Mouse (Mus musculus) kidney, postnatal 0 days (tissue): ENCODE results near the gene Gm3685. TPM values are rescaled to one million over a fixed set of nuclear protein-coding genes. Genes with fewer than 3 reads are reported as not detected.
"Not testable (repeated sequence)": the region's sequence is repeated elsewhere in the genome, so short reads cannot be mapped to it uniquely, and the experiment has no call there.

Experiments
- ATAC-seq: fragments of 200-750 bp; cut with Nextera tagmentation; replicated peaks from 2 replicates; pipeline ENCODE4 v1.8.0; 2017; ENCODE audit warnings: low read depth, moderate number of reproducible peaks, moderate TSS enrichment, moderate library complexity; ENCODE audit not compliant: low FRiP score
- DNase-seq: peaks from one replicate; pipeline ENCODE4 v3.0.0-alpha.2; 2016; ENCODE audit warnings: low spot score
- H3K27ac ChIP-seq: fragments of 300-500 bp; sonication (generic); 2 replicates; pipeline ENCODE4 v1.5.1; 2014; ENCODE audit warnings: mild to moderate bottlenecking
- H3K27me3 ChIP-seq: fragments of 300-500 bp; sonication (generic); 2 replicates; pipeline ENCODE4 v1.6.1; 2014; ENCODE audit warnings: low read length, mixed read lengths; ENCODE audit not compliant: insufficient read depth
- H3K36me3 ChIP-seq: fragments of 300-500 bp; sonication (generic); 2 replicates; pipeline ENCODE4 v1.6.1; 2014; ENCODE audit warnings: low read length, mixed read lengths; ENCODE audit not compliant: insufficient read depth
- H3K4me1 ChIP-seq: fragments of 300-500 bp; sonication (generic); replicated peaks from 2 replicates; pipeline ENCODE4 v1.6.1; 2014; ENCODE audit warnings: antibody characterized with exemption, low read length, mixed read lengths; ENCODE audit not compliant: insufficient read depth
- H3K4me2 ChIP-seq: fragments of 300-500 bp; sonication (generic); 2 replicates; pipeline ENCODE4 v1.6.1; 2014; ENCODE audit warnings: mild to moderate bottlenecking, low read length, moderate library complexity, mixed read lengths
- H3K4me3 ChIP-seq: fragments of 300-500 bp; sonication (generic); replicated peaks from 2 replicates; pipeline ENCODE4 v1.5.1; 2014; ENCODE audit warnings: low read depth, low read length
- H3K9ac ChIP-seq: fragments of 300-500 bp; sonication (generic); 2 replicates; pipeline ENCODE4 v1.6.1; 2014; ENCODE audit warnings: low read depth, low read length
- H3K9me3 ChIP-seq: fragments of 300-500 bp; sonication (generic); replicated peaks from 2 replicates; pipeline ENCODE4 v1.6.1; 2016; ENCODE audit warnings: low read length, inconsistent platforms, mixed read lengths
- CTCF ChIP-seq: IDR thresholded peaks from 2 replicates; pipeline ENCODE4 v1.5.1; 2016; ENCODE audit warnings: antibody characterized with exemption, low read depth, mild to moderate bottlenecking, moderate library complexity
- WGBS: fragments of 180-500 bp; shearing (Covaris S2); extraction: QIAGEN DNeasy Blood & Tissue Kit; methylation state at CpG from one replicate; pipeline ENCODE4 v1.1.7; 2014; 5-methylcytosine and 5-hydroxymethylcytosine counted together
- polyA plus RNA-seq: library from polyadenylated mRNA; unstranded; fragments of >200 nt; fragmentation: Nextera tagmentation; extraction: Ambion mirVana; gene quantifications from 2 replicates; pipeline ENCODE4 v1.2.1, GENCODE M21; 2015

The Gm3685 gene
- polyA plus RNA-seq, result not detected in 2 replicates

- not testable (repeated sequence) for H3K9ac ChIP-seq, H3K4me2 ChIP-seq, DNase-seq, H3K36me3 ChIP-seq, ATAC-seq, H3K27ac ChIP-seq, H3K4me1 ChIP-seq, H3K9me3 ChIP-seq, H3K27me3 ChIP-seq, H3K4me3 ChIP-seq
- no CpG with 5 or more reads among the region's 2 CpGs for WGBS
Measured at GRCm38 (mm10) chr14:7044870-7045269, at the start of gene Gm3685. Gm3685 (minus strand) TSS chr14:7044970.

- not testable (repeated sequence) for H3K36me3 ChIP-seq, H3K9me3 ChIP-seq, H3K4me1 ChIP-seq, H3K27me3 ChIP-seq, H3K27ac ChIP-seq, ATAC-seq, H3K9ac ChIP-seq
- peak; percentile 1 for DNase-seq
- WGBS, result 2% methylated on average over 40 of the region's 70 CpGs
- Histone ChIP-seq H3K4me3 (peak within 1 kb of the TSS; percentile 28), H3K4me2 (peak within 1 kb of the TSS; percentile 60)
Measured at GRCm38 (mm10) chr14:7026781-7027749, 17.7 kb downstream of the Gm3685 start, which contains the start of gene Gm10406. Gm10406 (minus strand) TSS chr14:7027449.

GRCm38 (mm10) chr14:7026274-7026673 lies 18.5 kb downstream of the Gm3685 start:
- not testable (repeated sequence) for H3K27me3 ChIP-seq, ATAC-seq, H3K36me3 ChIP-seq, H3K9ac ChIP-seq, H3K4me1 ChIP-seq, H3K9me3 ChIP-seq, DNase-seq, H3K4me3 ChIP-seq, H3K27ac ChIP-seq, H3K4me2 ChIP-seq
- peak; percentile 48 for TF ChIP-seq CTCF
- WGBS, result 2% methylated on average over 7 of the region's 9 CpGs

Other genes with a start within 250 kb of the Gm3685 start
- not detected in 2 replicates for gene Gm3642, start 204.7 kb downstream of the Gm3685 start, polyA plus RNA-seq
- 0.08 and 0.51 TPM in 2 replicates for gene Gm3667, start 155.0 kb downstream of the Gm3685 start, polyA plus RNA-seq
- gene Gm6356, start 71.2 kb downstream of the Gm3685 start, polyA plus RNA-seq, result not detected in 2 replicates
- gene Gm10406, start 17.5 kb downstream of the Gm3685 start, polyA plus RNA-seq, result 0.34 and 0.42 TPM in 2 replicates
- gene Gm3696, start 55.7 kb upstream of the Gm3685 start, polyA plus RNA-seq, result 0.70 and 0.83 TPM in 2 replicates
- not detected in 2 replicates for gene Gm6676, start 80.4 kb upstream of the Gm3685 start, polyA plus RNA-seq
- gene Gm3512, start 129.6 kb upstream of the Gm3685 start, polyA plus RNA-seq, result 2.9 and 3.2 TPM in 2 replicates
- gene Gm16434, start 149.6 kb upstream of the Gm3685 start, polyA plus RNA-seq, result not detected in 2 replicates
- not detected in 2 replicates for gene Gm3727, start 219.7 kb upstream of the Gm3685 start, polyA plus RNA-seq